Mouse (Mus musculus) adrenal gland, postnatal 0 days (tissue): Measurements from ENCODE around the gene Olfr1454. TPM values are rescaled to one million over a fixed set of nuclear protein-coding genes. Genes with fewer than 3 reads are reported as not detected.

Experiments
- polyA plus RNA-seq: library from polyadenylated mRNA; unstranded; fragments of >200 nt; fragmentation: Nextera tagmentation; extraction: Ambion mirVana; gene quantifications from 2 replicates; pipeline ENCODE4 v1.2.1, GENCODE M21; 2015

Gene Olfr1454
- not detected in 2 replicates for polyA plus RNA-seq

GRCm38 (mm10) chr19:13060310-13060709, at the start of gene Olfr1454:
TSS of gene Olfr1454 (plus strand) at chr19:13060610.

GRCm38 (mm10) chr19:13028227-13028626, 32.2 kb upstream of the Olfr1454 start, which contains the start of gene Olfr1453:
TSS of gene Olfr1453 (minus strand) at chr19:13028327.

GRCm38 (mm10) chr19:13097791-13098190, 37.4 kb downstream of the Olfr1454 start, which contains the start of gene Olfr1457:
TSS of gene Olfr1457 (minus strand) at chr19:13097891.

GRCm38 (mm10) chr19:13106675-13107074, 46.3 kb downstream of the Olfr1454 start, which contains the start of gene Olfr1458:
TSS of gene Olfr1458 (minus strand) at chr19:13106775.

Other genes with a start within 250 kb of the Olfr1454 start
- gene Gm5244, start 213.9 kb upstream of the Olfr1454 start, polyA plus RNA-seq: not detected in 2 replicates
- not detected in 2 replicates for gene Olfr1444, start 203.3 kb upstream of the Olfr1454 start, polyA plus RNA-seq
- gene Olfr1445, start 176.8 kb upstream of the Olfr1454 start, polyA plus RNA-seq: not detected in 2 replicates
- not detected in 2 replicates for gene Olfr1446, start 167.1 kb upstream of the Olfr1454 start, polyA plus RNA-seq
- not detected in 2 replicates for gene Olfr1447, start 156.9 kb upstream of the Olfr1454 start, polyA plus RNA-seq
- gene Olfr1448, start 136.2 kb upstream of the Olfr1454 start, polyA plus RNA-seq: not detected in 2 replicates
- gene Olfr1449, start 129.8 kb upstream of the Olfr1454 start, polyA plus RNA-seq: not detected in 2 replicates
- not detected in 2 replicates for gene Olfr1450, start 110.4 kb upstream of the Olfr1454 start, polyA plus RNA-seq
- gene Olfr1451, start 65.6 kb upstream of the Olfr1454 start, polyA plus RNA-seq: not detected in 2 replicates
- not detected in 2 replicates for gene Olfr1453, start 32.3 kb upstream of the Olfr1454 start, polyA plus RNA-seq
- gene Olfr1457, start 37.3 kb downstream of the Olfr1454 start, polyA plus RNA-seq: not detected in 2 replicates
- not detected in 2 replicates for gene Olfr1458, start 46.2 kb downstream of the Olfr1454 start, polyA plus RNA-seq
- gene Olfr1459, start 88.9 kb downstream of the Olfr1454 start, polyA plus RNA-seq: not detected in 2 replicates
- gene Olfr1461, start 102.4 kb downstream of the Olfr1454 start, polyA plus RNA-seq: not detected in 2 replicates
- gene Olfr1462, start 125.1 kb downstream of the Olfr1454 start, polyA plus RNA-seq: not detected in 2 replicates
- gene Olfr1463, start 170.7 kb downstream of the Olfr1454 start, polyA plus RNA-seq: not detected in 2 replicates